Mouse (Mus musculus) cortical plate, adult 2 months (tissue): ENCODE data around the gene Klhl6. TPM values are rescaled to one million over a fixed set of nuclear protein-coding genes. Genes with fewer than 3 reads are reported as not detected.

ENCODE experiments used
- H3K27ac ChIP-seq: fragments of 200-500 bp; 2 replicates; pipeline ENCODE4 v1.5.1; 2012; ENCODE audit warnings: low read length, control low read depth, inconsistent platforms; ENCODE audit not compliant: insufficient read depth
- H3K4me1 ChIP-seq: fragments of 200-500 bp; 2 replicates; pipeline ENCODE4 v1.6.1; 2011; ENCODE audit warnings: low read length; ENCODE audit not compliant: control insufficient read depth, insufficient read depth
- H3K4me3 ChIP-seq: fragments of 200-500 bp; 2 replicates; pipeline ENCODE4 v1.5.1; 2011; ENCODE audit warnings: mild to moderate bottlenecking, low read length, control low read depth; ENCODE audit not compliant: insufficient read depth
- CTCF ChIP-seq: fragments of 200-500 bp; IDR thresholded peaks from 2 replicates; pipeline ENCODE4 v1.5.1; 2011; ENCODE audit warnings: mild to moderate bottlenecking, control low read depth, low read length; ENCODE audit not compliant: insufficient read depth; ENCODE audit errors: extremely low read depth
- POLR2A ChIP-seq: fragments of 200-500 bp; IDR thresholded peaks from 2 replicates; pipeline ENCODE4 v1.6.1; 2011; ENCODE audit warnings: mild to moderate bottlenecking, low read length, control low read depth; ENCODE audit not compliant: insufficient read depth; ENCODE audit errors: extremely low read depth
- polyA plus RNA-seq: library from polyadenylated mRNA; depleted of rRNA; stranded (reverse); fragments of >200 nt; gene quantifications from 2 replicates; pipeline ENCODE4 v1.2.3, GENCODE M21; 2012

Gene Klhl6
- polyA plus RNA-seq, 1 experiment, result 2.7 TPM

DNA sequence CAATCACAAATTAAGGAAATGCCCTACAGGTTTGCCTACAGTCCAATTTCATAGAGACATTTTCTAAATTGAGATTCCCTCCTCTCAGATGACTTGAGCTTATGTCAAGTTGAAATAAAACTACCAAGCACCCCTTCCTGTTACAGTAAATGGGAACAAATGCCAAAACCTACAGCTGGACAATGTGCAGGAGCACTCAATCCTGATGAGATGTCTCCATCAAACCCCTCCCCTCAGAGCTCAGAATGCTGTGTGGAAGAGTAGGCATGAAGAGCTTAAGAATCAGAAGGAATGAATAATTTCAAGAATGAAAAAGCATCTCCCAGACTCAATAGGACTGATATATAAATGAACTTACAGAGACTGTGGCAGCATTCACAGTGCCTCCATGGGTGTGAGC is 7.7 kb upstream of the Klhl6 start:
- H3K4me1 ChIP-seq, result no peaks in the 10 kb centered on the region
- TF ChIP-seq CTCF (no peak), POLR2A (no peak)
- H3K4me3 ChIP-seq, result no peak overlapping the region
- H3K27ac ChIP-seq, result no peak overlapping the region

DNA sequence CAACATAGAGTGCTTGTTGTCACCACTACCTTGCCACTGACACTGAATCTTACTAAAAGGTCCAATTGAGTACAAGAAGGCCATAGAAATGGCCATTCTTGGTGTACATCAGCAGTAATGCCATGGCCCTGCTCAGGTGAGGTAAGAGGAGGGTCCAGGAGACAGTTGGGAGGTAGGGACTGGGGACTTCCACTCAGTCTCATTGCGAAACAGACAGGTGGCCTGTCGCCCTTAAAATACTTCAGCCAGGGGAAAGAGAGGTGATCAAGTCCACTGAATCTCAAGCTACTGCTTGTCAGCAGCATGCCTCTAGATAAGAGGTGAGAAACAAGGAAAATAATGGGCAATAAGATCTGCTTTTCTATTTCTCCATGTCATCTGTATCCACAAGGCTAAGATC is 4.8 kb upstream of the Klhl6 start:
- Histone ChIP-seq H3K4me3 (no peak overlapping the region), H3K4me1 (no peaks in the 10 kb centered on the region), H3K27ac (no peak overlapping the region)
- TF ChIP-seq POLR2A (no peak), CTCF (no peak)

DNA sequence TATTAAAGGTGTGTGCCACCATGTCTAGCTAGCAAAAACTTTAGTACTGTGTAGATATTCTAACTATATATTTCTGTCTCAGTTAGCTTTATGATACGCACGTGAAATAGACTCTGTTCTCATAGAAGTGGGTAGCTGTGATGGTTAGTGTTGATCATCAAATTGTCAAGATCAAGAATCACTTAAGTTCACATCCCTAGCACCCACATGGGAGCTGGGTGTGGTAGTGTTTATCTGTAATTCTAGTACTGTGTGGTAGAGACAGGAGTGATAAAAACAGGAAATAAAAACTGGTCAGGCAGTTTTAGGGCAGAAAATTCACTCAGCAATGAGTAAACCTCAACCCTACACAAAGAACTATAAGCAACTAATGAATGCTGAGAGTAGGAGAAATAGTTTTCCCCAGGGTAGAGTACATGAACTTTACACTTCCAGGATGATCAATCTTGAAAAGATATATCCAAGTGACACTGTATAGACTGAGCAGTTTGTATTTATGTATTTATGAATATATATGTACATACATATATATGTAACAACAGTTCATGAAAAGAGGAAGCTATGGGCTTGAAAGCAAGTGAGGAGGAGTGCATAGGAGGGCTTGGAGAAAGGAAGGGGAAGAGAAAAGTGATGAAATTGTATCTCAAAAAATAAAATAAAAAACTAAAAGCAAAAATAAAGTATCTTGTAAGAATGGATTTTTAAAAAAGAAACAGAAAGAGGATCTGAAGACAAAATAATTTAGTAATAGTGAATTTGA is 2.2 kb upstream of the Klhl6 start:
- no peaks in the 10 kb centered on the region for H3K4me1 ChIP-seq
- H3K4me3 ChIP-seq, result no peak overlapping the region
- H3K27ac ChIP-seq, result no peak overlapping the region
- TF ChIP-seq CTCF, result no peak
- TF ChIP-seq POLR2A, result no peak

DNA sequence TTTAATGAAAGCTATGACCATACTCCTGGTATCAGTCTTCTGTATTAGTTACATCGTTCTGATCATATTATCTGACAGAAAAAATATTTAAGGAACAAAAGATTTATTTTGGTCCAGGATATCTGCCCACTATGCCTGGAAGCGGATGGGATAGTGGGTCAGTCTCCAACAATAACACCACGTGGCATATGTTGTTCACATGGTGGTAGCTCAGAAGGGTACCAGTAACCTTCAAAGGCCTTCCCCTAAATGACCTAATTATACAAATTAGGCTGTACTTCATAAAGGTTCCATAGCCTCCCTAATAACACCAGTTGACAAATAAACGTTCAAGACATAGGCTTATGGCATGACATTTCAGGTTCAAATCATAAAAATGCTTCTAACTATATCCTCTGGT is 722 bp upstream of the Klhl6 start:
- no peak for TF ChIP-seq POLR2A
- no peak overlapping the region for H3K27ac ChIP-seq
- no peaks in the 10 kb centered on the region for H3K4me1 ChIP-seq
- no peak overlapping the region for H3K4me3 ChIP-seq

DNA sequence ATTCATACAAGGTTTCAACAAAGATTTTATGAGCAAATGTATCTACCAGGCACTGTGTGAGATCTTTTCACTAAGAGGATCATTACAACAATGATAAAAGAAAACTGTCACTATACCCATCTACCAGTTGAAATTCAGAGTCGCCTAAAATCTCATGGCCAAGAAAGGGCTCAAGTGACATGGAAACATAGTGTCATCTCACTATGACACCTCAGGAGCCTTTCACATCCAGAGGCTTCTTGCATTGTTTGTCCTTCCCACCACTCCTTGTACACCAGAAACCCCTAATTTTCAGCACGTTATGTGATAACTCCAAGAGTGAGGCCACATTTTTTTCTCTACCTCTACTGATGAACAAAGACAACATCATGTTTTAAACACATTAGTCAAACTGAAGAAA is 1.2 kb downstream of the Klhl6 start:
- no peak overlapping the region for H3K27ac ChIP-seq
- no peak overlapping the region for H3K4me3 ChIP-seq
- TF ChIP-seq CTCF (no peak), POLR2A (no peak)
- H3K4me1 ChIP-seq, result no peaks in the 10 kb centered on the region

DNA sequence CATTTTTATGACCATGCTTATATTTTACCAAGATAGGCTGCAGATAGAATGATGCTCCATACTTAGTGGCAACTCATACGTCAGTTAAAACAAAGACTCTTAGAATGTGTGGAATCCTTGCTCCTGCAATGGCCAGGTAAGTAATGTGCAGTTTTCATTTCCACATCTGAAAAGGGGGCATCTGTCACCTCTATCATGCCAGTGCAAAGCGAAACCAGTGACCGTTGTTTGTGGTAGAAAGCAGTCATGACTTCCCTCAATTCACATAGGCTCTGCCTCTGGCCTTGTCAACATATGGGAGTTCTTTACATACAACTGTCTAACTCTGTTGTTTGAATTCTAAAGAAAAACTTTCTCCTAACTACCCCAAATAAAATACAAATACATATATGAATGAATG is 1.8 kb downstream of the Klhl6 start:
- TF ChIP-seq CTCF (no peak), POLR2A (no peak)
- no peak overlapping the region for H3K4me3 ChIP-seq
- H3K27ac ChIP-seq, result no peak overlapping the region
- no peaks in the 10 kb centered on the region for H3K4me1 ChIP-seq

DNA sequence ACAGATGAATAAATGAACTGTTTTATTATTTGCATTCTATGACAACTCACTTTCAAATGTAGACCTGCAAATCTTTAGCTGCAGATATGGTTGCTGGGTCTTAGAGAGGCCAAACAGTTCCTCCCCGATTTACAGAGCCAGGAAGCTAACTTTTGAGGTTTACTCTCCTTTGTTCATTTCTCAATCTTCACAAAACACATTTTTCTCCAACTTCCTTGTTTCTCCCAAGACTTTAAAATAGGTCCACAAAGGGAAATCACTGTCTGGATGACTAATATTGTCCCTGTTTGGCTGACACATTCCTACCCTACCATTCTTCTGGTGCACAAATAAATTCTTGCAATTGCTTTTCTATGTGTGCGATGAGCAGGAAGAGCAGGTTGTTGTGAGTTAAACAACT is 3.1 kb downstream of the Klhl6 start:
- TF ChIP-seq CTCF, result no peak
- no peak for TF ChIP-seq POLR2A
- Histone ChIP-seq H3K4me1 (no peaks in the 10 kb centered on the region), H3K27ac (no peak overlapping the region), H3K4me3 (no peak overlapping the region)

DNA sequence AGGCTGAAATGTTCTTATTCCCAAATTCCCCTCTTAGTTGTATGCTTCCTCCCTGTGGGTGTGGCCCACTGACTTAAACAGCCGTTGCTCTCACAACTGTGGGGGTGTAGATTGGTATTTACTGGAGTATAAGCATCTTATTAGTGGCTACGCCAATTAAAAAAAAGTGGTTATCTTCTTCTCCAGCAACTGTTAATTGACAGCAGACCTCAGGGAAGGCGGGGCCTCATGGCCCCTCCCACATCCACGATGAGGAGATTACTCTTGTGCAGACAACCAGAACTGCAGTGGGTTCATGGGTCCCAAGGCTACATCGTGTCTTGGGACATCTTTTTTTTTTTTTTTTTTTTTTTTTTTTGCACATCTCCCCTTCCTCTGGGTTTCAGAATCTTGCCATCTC is 5.6 kb downstream of the Klhl6 start:
- Histone ChIP-seq H3K4me3 (no peak overlapping the region), H3K27ac (no peak overlapping the region), H3K4me1 (no peaks in the 10 kb centered on the region)
- TF ChIP-seq POLR2A (no peak), CTCF (no peak)

DNA sequence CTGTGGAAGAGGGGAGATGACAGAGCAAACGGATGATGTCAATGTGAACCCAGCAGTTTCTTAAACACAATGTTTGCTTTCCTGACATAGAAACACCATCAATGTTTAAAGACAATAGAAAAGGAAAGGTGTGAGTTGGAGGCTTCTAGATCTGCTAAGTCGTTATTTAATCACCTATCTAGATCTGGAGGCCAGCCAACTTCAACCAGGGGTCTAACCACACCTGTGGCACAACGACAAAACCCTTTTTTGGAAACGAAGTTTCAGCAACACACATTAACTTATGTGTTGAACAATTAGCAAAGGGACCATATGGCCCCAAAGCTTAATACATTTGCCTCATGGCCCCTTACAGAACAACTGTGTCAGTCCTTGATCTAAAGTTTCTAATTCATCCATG is 6.0 kb downstream of the Klhl6 start:
- TF ChIP-seq POLR2A, result no peak
- no peaks in the 10 kb centered on the region for H3K4me1 ChIP-seq
- H3K27ac ChIP-seq, result no peak overlapping the region
- H3K4me3 ChIP-seq, result no peak overlapping the region

DNA sequence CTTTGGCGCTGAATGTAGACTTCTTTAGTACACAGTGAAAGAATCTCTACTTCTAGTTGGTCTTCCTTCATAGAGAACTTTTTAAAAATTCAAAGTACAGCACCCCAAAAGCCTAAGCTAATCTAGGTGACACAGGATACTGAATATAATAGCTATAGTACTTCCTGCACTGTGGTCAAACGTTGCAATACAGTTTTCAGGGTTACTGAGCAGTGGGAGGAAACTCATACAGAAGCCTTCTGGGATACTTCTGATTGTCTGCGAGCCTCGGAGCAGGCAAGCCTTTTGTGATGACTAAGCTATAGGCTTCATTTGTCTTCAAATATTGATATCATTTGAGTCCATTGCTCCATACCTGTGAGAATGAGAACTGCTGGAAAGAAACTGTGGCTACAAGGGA is 7.4 kb downstream of the Klhl6 start:
- TF ChIP-seq POLR2A, result no peak
- TF ChIP-seq CTCF, result no peak
- Histone ChIP-seq H3K4me1 (no peaks in the 10 kb centered on the region), H3K4me3 (no peak overlapping the region), H3K27ac (no peak overlapping the region)

DNA sequence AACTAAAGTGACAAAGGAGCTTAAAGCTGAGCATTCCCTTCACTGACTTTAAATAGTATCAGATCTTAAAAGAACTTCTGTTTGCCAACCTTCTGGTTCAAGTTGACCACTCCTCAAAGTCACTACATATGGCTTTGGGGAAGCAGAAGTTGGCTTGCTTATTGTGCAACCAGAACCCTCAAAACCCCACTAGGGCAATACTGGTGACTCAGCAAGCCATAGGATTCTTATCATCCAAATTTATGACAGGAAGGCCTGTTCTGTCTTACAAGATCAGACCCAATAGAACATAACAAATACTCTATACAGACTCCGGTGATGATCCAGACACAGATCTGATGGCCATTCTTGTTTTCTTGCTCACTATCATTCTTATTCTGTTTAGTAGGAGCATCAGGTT is 9.4 kb downstream of the Klhl6 start:
- H3K27ac ChIP-seq, result no peak overlapping the region
- H3K4me3 ChIP-seq, result no peak overlapping the region
- TF ChIP-seq CTCF, result no peak
- no peak for TF ChIP-seq POLR2A
- H3K4me1 ChIP-seq, result no peaks in the 10 kb centered on the region
